Mouse (Mus musculus): ENCODE measurements around the gene Zkscan4.
"Not testable (repeated sequence)": the region's sequence is repeated elsewhere in the genome, so short reads cannot be mapped to it uniquely, and the experiment has no call there.

The Zkscan4 gene

DNA sequence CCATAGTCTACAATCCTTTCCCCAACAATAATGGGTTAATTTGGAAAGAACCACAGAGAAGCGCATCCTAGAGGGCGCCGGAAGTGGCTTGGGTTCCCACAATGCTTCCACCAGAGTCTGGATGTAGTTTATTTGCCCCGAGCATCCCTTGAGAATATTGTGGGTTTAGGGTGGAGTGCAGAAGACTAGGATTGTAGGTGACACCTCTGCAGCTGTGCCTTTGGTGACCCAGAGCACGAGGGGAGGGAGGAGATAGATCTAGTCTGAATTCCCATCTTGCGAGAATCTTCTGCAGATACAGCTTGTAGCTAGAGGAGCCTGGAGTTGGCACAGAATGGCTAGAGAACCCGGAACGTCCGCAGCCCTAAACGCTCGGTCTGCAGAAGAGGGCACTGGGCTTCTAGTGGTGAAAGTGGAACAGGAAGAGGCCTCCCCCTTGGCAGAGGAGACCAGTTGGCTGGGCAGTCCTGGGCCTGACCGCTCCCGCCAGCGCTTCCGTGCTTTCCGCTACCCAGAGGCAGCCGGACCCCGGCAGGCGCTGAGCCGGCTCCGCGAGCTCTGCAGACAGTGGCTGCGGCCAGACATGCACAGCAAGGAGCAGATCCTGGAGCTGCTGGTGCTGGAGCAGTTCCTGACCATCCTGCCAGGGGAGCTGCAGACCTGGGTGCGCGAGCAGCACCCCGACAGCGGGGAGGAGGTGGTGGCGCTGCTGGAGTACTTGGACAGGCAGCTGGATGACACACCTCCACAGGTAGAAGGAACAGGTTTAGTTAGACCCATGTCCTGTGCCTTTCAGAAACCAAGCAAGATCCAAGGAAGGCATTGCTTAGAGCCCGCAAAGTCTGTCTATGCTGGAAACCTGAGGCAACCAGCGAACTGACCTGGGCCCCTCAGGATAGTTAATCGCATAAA, at the start of gene Zkscan4, which contains the start of gene Gm10065:
Gene Zkscan4 (plus strand): TSS at position 149 of the 912 bp plus-strand sequence.
Gene Gm10065 (minus strand): TSS at position 683 of the 912 bp plus-strand sequence.
- peak in 1 of 2 experiments; percentile 57 for DNase-seq (ENCODE audit: low spot score in 2 of 2)

DNA sequence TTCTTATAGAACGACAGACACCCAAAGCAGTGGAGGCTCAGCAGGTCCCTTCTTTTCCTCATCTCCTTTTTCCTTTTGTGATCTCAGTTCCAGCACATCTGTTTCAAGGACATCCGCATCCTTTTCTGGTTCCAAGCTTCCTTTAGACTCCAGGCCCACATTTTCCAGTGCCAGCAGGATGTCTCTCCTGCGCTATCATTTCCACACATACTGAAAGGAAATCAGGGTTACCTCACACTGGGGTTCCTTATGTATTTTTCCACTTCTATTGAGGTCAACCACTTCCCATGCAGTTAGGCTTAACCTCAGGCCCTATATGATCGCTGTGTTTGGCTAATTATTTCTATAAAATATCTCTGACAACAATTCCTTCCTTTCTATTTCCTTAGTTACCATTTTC, 43.2 kb upstream of the Zkscan4 start:
- DNase-seq (ENCODE audit: low spot score in 2 of 2): no peak

DNA sequence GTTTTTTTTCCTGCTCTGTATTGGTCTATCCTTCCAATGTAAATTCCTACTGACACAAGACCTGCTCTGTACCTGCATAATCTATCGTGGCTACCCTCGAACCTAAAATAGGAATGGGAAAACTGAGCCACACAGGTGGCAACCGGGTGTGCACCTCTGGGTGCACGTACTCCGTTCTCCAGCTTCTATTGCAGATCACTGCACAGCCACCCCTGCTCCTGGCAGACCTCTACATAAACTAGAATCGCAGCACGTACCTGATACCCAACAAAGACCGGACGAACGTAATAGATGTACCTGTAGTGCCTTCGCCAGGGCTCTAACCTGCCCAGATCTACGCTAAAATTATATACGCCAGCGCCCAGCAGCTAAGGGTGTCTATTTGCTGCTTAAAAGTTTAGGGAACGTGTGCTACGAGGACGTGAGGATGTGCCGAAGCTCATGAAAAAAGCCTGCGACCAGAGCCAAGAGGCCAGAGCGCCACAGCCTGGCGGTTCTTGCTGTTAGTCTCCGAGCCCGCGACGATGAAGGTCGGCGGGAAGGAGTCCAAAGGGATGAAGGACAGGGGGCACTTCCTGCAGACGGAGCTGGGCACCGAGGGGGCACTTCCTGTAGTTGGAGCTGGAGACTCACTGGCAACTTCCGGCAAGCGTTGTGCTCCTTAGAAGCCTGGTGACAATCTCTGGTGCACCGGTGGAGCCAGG, 38.1 kb upstream of the Zkscan4 start, which contains the start of gene Pgbd1:
Gene Pgbd1 (minus strand): TSS at position 556 of the 704 bp plus-strand sequence.
- peak; percentile 53 to 69 for DNase-seq (ENCODE audit: low spot score in 2 of 2)

DNA sequence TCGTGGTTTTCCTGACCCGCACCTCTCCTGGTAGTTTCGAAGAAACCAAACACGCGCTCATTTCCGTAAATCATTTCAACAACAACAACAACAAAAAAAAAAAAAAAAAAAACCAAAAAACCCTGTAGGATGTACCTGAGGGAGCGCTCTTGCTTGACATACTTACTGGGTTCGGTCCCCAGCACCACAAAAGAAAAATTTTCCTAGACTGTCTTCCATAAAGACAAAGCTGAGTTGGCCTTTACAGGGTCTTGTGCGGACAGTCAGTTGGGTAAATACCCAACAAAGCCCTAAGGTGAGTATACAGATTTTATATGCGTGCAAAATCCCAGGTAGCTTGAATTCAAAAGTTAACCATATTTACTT, 37.5 kb upstream of the Zkscan4 start:
- DNase-seq (ENCODE audit: low spot score in 2 of 2): no peak

DNA sequence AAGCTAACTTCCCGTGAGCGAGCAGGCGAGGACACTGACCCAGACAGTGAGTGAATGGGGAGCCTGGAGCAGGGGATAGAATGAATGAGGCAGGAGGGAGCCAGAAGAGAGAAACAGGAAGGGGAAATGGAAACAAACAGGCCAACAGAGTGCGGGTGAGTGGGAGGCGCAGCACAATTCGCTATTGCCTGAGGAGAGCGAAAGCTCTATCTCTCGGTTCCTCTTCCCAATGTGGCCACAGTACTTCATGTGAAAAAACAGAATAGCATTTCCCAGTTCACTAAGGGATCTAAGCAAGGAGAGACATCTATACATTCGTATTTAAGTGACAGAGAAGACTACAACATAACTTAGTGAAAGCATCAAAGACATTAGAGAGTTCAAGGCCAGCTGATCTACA, 31.9 kb upstream of the Zkscan4 start:
- DNase-seq (ENCODE audit: low spot score in 2 of 2): no peak

DNA sequence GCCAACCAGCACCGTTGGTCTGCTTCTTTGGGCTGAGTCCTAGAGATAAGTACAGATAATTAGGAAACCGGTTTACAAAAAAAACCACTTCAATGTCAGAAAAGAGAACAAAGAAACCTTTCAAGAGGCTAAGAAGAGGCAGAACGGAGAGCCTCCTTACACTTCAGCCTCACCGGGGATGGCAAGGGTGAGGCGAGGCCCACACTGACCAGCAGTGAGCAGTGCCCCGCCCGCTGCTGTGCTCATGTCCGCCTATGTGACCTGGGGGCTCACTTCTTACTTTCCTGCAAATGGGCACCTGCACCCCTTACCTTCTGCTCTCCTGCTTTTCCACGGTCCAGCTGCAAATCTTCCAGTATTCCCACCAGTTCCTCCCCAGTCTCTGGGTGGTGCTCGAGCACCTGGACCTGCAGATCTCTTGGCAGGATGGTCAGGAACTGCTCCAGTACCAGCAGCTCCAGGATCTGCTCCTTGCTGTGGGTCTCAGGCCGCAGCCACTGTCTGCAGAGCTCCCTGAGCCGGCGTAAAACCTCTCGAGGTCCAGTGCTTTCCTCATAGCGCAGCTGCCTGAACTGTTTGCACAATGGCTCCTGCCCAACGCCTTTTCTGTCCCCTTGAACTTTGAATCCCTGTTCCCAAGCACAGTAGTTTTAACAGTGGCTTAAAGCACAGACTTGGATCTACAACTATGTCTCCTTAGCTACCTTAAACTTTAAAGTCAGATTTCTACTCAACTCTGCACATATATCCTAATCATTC, 30.7 kb upstream of the Zkscan4 start:
- no peak for DNase-seq (ENCODE audit: low spot score in 2 of 2)

DNA sequence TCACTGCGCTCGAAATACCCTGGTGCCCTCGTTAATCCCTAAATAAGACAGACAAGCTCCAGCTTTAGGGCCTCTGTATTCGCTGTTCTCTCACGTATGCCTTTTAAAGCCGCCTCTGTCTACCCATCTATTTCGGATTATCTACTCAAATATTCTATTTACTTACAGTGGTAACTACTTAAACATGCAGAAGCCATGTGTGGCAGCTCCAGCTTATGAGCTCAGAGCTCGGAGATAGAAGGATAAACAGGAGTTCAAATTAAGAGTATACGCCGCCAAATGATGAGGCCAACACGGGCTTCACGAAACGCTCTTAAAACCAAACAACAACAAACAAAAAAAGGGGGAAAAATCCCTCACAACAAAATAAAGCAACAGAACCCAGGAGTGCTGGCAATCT, 25.7 kb upstream of the Zkscan4 start:
- DNase-seq (ENCODE audit: low spot score in 2 of 2): no peak

DNA sequence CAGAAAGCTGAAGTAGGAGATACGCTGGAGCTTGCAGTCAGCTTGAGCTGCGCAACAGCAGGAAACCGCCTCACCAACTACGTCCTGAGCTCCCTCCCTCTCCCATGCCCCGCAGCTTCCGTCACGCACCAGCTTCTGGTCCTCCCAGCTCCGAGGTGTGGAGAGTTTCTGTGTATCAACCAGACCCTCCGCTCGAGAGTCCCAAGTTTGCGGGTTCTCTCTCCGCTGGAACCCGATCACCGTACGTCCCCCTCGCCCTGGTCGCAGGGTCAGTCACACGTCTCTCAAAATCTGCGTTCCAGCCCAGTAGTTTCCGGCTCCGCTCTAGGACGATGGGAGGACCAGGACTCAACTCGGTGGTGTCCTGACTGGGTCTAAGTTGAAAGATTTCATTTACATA, 25.3 kb upstream of the Zkscan4 start, which contains the start of gene Zscan26:
Gene Zscan26 (minus strand): TSS at position 282 of the 400 bp plus-strand sequence.
- DNase-seq (ENCODE audit: low spot score in 2 of 2): peak; percentile 65 to 77

DNA sequence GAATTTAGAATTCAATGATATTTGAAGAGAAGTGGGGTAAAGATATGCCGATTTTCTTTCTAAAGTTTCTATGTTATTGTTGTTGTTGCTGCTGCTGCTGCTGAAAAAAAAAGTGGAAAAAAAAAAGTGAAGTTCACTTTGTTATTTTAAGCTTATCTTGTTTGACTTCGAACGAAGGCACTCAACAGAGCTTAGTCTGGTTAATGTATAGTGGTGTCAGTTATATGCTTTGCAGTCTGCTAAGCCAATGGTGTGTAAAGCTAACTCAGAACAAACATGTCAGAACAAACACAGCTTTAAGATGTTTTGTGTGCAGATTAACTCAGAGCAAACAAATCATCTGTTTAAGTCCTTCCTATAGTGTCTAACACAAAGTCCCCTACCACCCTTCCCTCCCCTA, 24.6 kb upstream of the Zkscan4 start:
- no peak for DNase-seq (ENCODE audit: low spot score in 2 of 2)

DNA sequence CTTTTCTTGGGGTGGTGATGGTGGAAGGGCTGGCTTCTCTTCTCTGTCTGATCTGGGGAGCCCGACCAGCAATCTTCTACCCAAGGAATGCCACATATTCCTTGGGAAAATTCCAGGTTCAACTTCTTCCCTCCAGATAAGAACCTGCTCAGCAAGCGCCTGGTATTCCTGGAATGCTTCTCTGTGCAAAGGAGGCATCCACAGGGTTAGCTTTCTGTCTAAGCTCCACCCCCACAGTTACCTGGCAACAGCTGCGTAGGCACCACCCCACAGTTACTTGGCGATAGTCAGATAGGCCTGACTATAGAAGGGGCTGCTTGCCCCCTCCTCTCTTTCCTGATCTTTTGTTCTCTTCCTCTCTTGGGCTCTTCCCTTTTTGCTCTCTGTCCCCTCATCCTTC, 22.4 kb upstream of the Zkscan4 start:
- no peak for DNase-seq (ENCODE audit: low spot score in 2 of 2)

DNA sequence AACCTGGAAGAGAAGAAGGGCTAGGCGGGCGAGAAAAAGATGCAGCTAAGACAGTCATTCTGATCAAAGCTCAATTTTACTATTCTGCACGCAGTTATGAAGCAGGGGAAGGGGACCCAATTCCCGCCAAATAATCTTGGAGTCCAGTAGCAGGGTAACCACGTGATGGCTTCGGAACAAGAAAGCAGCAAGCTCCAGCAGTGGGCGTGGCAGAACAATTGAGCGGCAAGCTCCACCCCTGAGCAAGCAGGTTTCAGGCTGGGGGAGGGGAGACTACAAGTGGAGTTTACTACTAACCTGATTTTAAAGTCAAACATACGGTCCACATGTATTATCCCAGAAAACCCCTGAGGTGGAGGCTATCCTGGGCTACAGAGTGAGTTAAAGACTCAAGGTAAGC, 16.2 kb upstream of the Zkscan4 start:
- not testable (repeated sequence) for DNase-seq (ENCODE audit: low spot score in 2 of 2)

DNA sequence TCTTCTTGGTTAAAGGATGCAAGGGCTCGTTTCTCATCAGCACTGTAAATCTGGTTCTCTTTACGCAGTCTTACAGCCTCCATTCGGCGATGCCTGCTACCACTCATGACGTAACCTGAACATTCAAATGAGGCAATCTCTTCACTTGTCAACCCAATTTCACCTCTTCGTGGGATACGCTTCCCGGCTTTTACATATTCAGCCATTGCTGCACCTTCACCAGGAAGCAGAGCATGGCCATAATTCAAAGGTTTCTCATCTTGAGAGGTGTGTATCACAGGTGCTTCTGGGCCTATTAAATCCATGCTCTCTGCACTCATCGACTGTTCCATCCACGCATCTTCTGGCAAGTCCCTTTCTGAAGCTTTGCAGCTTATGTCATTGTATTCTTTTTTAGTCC, 11.4 kb upstream of the Zkscan4 start:
- no peak for DNase-seq (ENCODE audit: low spot score in 2 of 2)

DNA sequence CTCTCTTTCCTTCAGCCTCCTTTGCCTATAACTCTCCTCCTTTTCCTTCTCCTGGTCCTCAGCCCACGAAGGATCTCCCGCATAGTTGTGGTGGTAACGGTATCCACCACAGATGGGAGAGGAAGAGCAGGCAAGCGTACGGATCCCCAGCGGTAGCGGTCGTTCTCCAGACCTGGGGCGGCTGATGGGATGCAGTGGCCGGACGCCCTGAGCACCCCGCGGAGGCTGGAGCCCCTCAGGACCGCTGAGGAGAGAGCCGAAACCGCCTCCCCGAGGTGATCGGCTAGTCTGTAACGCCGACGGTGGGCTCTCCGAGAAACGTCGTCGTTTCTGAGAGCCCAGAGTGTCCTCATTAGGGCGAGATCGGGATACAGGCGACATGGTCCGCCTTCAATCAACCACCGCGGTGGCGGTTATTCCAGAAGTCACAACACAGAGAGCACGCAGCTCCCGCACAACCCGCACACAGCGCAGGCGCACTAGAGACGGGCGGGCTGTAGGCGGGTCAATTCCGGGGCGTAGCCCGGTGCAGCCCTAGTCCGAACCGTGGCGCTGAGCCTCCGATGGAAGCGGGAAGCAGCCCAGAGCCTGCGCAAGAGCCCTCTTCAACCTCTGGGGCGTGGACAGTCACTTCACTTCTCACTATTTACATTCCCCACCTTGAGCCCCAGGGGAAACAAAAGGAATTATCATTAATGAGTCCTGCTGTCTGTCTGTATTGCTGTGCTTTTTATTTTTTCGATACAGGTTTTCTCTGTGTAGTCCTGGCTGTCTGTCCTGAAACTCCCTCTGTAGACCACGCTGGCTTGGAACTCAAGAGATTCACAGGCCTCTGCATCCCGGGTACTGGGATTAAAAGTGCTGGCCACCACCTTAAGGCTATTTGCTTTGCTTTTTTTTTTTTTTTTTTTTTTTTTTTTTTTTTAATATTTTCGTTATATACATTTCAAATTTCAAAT, 10.4 kb upstream of the Zkscan4 start, which contains the start of gene Nkapl:
Gene Nkapl (minus strand): TSS at position 449 of the 959 bp plus-strand sequence.
- peak; percentile 78 to 80 for DNase-seq (ENCODE audit: low spot score in 2 of 2)

DNA sequence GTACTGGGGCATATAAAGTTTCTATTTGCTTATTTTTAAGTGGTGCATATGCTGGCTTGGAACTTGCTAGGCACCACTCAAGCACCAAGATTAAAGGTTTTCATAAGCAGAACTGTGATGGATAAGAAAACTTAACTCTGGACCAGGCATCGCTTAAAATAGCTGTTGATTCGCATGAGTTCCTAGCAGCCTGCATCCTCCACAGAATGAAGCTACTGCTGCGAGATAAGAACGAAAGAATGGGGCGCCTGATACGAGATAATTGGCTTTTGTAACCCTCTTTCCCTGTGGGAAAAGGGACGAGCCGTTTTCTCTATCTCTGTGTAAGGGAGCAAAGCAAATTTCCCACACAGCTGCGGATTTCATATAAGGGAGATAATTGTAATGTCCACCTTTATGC, 9.6 kb upstream of the Zkscan4 start:
- DNase-seq (ENCODE audit: low spot score in 2 of 2): no peak

DNA sequence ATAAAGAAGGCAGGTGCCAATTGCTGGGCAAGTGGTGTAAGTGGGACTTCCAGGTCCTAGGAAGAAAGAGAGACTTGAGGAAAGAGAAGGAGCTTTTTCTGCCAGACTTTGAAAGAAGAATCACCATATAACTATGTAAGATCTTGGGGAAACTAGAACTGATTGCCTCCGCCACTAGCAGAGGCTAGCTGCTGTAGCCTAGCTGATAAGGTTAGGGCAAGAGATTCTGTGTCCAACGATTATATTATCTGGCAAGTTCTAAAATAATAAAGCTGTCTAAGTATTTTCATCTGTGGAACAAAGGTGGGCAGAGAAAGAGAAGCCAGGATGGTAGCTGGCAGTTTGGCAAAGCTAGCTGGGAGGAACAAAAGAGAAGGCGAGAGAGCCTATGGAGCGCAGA, 6.3 kb upstream of the Zkscan4 start:
- no peak for DNase-seq (ENCODE audit: low spot score in 2 of 2)

DNA sequence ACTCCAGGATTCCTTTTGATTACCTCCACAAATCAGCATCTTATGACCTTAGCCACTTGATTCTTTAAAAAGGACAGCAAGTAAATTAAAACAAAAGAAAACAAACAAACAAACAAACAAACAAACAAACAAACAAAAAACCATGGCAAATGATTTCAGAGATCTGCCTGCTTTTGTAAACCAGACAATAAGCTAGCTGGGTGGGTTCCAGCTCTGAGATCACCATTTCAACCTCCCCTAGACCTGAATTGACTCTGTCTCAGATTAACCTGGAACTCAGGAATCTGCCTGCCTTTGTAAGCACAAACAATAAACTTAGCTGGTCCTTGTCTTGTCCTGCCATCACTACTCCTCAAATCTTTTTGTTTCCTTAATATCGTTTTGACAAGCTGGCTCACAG, 8.2 kb downstream of the Zkscan4 start:
- no peak for DNase-seq (ENCODE audit: low spot score in 2 of 2)

DNA sequence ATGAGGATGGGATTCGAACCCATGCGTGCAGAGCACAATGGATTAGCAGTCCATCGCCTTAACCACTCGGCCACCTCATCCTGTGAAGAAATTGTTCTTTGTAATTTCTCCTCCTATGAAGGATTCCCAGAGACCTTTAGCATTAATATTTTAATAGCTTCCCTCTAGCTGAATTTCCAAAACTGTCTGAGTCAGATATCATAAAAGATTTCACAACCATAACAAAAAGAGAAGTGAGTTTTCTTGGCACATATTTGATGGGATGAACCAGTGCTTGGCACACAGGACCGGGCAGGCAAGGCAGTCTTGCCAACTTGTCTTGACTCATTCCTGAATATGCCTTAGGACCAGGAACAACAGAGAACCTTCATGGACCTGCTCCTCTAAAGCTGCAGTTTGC, 14.1 kb downstream of the Zkscan4 start:
- no peak for DNase-seq (ENCODE audit: low spot score in 2 of 2)

DNA sequence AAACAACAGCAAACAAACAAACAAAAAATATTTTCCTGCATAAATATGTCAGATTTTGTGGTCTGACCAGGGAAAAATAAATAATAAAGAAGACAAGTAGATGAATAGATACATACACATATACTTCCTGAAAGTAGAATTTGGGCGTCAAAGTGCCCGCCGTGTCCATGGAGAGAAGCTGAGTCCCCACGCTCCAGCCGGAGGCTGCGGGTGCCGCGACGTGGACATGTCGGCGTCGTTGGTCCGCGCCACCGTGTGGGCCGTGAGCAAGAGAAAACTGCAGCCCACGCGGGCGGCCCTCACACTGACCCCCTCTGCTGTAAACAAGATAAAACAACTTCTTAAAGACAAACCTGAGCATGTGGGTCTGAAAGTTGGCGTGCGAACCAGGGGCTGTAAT, 16.4 kb downstream of the Zkscan4 start, which contains the start of gene AK157302:
Gene AK157302 (plus strand): TSS at position 144 of the 400 bp plus-strand sequence.
- no peak for DNase-seq (ENCODE audit: low spot score in 2 of 2)

DNA sequence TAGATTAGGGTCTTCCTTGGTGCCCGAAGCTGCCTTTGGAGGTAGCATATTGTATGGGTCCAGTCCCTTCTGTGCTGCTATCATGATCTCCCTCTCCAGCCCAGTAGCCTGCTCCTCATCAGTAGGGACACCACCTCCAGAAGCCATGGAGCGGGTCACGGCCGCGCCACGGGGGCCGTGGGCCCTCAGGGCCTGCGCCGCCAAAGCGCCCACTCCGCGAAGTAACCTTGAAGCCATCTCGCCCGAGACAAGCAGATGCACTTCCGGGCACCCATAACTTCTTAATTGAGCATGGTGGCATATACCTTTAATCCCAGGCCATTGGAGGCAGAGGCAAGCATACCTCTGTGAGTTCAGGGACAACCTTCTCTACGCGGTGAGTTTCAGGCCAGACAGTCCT, 22.5 kb downstream of the Zkscan4 start, which contains the start of gene Gm11273:
Gene Gm11273 (minus strand): TSS at position 237 of the 400 bp plus-strand sequence.
- not testable (repeated sequence) for DNase-seq (ENCODE audit: low spot score in 2 of 2)

DNA sequence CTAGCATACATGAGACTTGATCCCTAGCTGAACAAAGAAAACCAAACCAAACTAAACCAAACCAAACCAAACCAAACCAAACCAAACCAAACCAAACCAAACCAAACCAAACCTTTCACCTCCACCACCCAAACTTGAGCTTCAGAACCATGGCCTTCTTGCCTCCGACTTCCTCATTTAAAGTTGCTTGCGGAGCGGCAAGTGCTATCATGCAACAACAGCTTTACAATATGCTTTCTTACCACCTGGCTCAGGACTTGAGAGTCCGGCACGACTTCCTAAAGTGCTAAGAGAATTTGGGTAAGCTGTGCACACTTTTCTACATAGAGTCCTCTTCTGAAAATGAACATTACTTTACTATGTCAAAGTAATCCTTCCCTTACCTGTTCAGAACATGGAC, 23.6 kb downstream of the Zkscan4 start:
- no peak for DNase-seq (ENCODE audit: low spot score in 2 of 2)

Data from urinary bladder, postnatal 4 days (tissue).